Mouse (Mus musculus) erythroid progenitor cell, adult 5-6 weeks (primary cell): ENCODE data around the gene Nek4. TPM values are rescaled to one million over a fixed set of nuclear protein-coding genes. Genes with fewer than 3 reads are reported as not detected.

ENCODE experiments used
- total RNA-seq, 2 experiments: library from RNA; stranded (forward) in 1 of 2; stranded (reverse) in 1 of 2; fragments of 150-400 nt in 1 of 2; fragments of 186-747, 209-891 nt in 1 of 2; gene quantifications; 2 replicates each; pipeline versions ENCODE4 v1.2.3 to v1.2.4; 2015 to 2017; ENCODE audit warnings: low replicate concordance in 2 of 2

Nek4 gene
- total RNA-seq, 2 experiments from 2014 or later, result 1.8 to 2.9 TPM

Other genes with a start within 250 kb of the Nek4 start
- gene Sfmbt1, start 236.5 kb upstream of the Nek4 start, total RNA-seq (2015; ENCODE audit: low replicate concordance), result 22.7 and 36.0 TPM in 2 replicates
- 13.4 and 27.0 TPM in 2 replicates for gene Sfmbt1, start 236.5 kb upstream of the Nek4 start, total RNA-seq (2017; ENCODE audit: low replicate concordance)
- 4.3 and 5.4 TPM in 2 replicates for gene Tmem110, start 125.8 kb upstream of the Nek4 start, total RNA-seq (2015; ENCODE audit: low replicate concordance)
- gene Tmem110, start 125.8 kb upstream of the Nek4 start, total RNA-seq (2017; ENCODE audit: low replicate concordance), result 1.7 and 1.8 TPM in 2 replicates
- not detected in 2 replicates for gene Mustn1, start 72.2 kb upstream of the Nek4 start, total RNA-seq (2015; ENCODE audit: low replicate concordance)
- gene Mustn1, start 72.2 kb upstream of the Nek4 start, total RNA-seq (2017; ENCODE audit: low replicate concordance), result not detected in 2 replicates
- not detected in 2 replicates for gene Itih4, start 64.9 kb upstream of the Nek4 start, total RNA-seq (2015; ENCODE audit: low replicate concordance)
- gene Itih4, start 64.9 kb upstream of the Nek4 start, total RNA-seq (2017; ENCODE audit: low replicate concordance), result not detected in 2 replicates
- gene Itih3, start 27.6 kb upstream of the Nek4 start, total RNA-seq (2015; ENCODE audit: low replicate concordance), result not detected in 2 replicates
- gene Itih3, start 27.6 kb upstream of the Nek4 start, total RNA-seq (2017; ENCODE audit: low replicate concordance), result not detected in 2 replicates
- not detected in 2 replicates for gene Itih1, start 8.1 kb upstream of the Nek4 start, total RNA-seq (2015; ENCODE audit: low replicate concordance)
- gene Itih1, start 8.1 kb upstream of the Nek4 start, total RNA-seq (2017; ENCODE audit: low replicate concordance), result not detected in 2 replicates
- gene Glt8d1, start 50.0 kb downstream of the Nek4 start, total RNA-seq (2015; ENCODE audit: low replicate concordance), result 21.0 and 37.8 TPM in 2 replicates
- gene Glt8d1, start 50.0 kb downstream of the Nek4 start, total RNA-seq (2017; ENCODE audit: low replicate concordance), result 7.1 and 16.7 TPM in 2 replicates
- gene Spcs1, start 50.3 kb downstream of the Nek4 start, total RNA-seq (2015; ENCODE audit: low replicate concordance), result 77.8 and 139 TPM in 2 replicates
- 41.7 and 80.6 TPM in 2 replicates for gene Spcs1, start 50.3 kb downstream of the Nek4 start, total RNA-seq (2017; ENCODE audit: low replicate concordance)
- 137 and 157 TPM in 2 replicates for gene Pbrm1, start 67.8 kb downstream of the Nek4 start, total RNA-seq (2015; ENCODE audit: low replicate concordance)
- gene Pbrm1, start 67.8 kb downstream of the Nek4 start, total RNA-seq (2017; ENCODE audit: low replicate concordance), result 163 and 194 TPM in 2 replicates
- 53.7 and 58.0 TPM in 2 replicates for gene Gnl3, start 67.8 kb downstream of the Nek4 start, total RNA-seq (2015; ENCODE audit: low replicate concordance)
- gene Gnl3, start 67.8 kb downstream of the Nek4 start, total RNA-seq (2017; ENCODE audit: low replicate concordance), result 33.6 and 40.5 TPM in 2 replicates
- gene Smim4, start 177.6 kb downstream of the Nek4 start, total RNA-seq (2015; ENCODE audit: low replicate concordance), result 20.2 and 35.2 TPM in 2 replicates
- gene Smim4, start 177.6 kb downstream of the Nek4 start, total RNA-seq (2017; ENCODE audit: low replicate concordance), result 11.2 and 15.3 TPM in 2 replicates
- gene Nt5dc2, start 179.7 kb downstream of the Nek4 start, total RNA-seq (2015; ENCODE audit: low replicate concordance), result 10.9 and 25.2 TPM in 2 replicates
- 9.9 and 11.0 TPM in 2 replicates for gene Nt5dc2, start 179.7 kb downstream of the Nek4 start, total RNA-seq (2017; ENCODE audit: low replicate concordance)
- gene Stab1, start 217.3 kb downstream of the Nek4 start, total RNA-seq (2015; ENCODE audit: low replicate concordance), result 27.2 TPM in 1 of 2 replicates, not detected in the other
- gene Stab1, start 217.3 kb downstream of the Nek4 start, total RNA-seq (2017; ENCODE audit: low replicate concordance), result 0.64 TPM in 1 of 2 replicates, not detected in the other